Mouse (Mus musculus): Measurements from ENCODE around the gene Chp1. TPM values are rescaled to one million over a fixed set of nuclear protein-coding genes. Genes with fewer than 3 reads are reported as not detected.
A peak's percentile ranks its signal among the peaks of the same experiment; 100 is the strongest.
"Not testable (repeated sequence)": the region's sequence is repeated elsewhere in the genome, so short reads cannot be mapped to it uniquely, and the experiment has no call there.

Gene Chp1
- polyA plus RNA-seq (2015; fragmentation: Nextera tagmentation; extraction: Ambion mirVana): 61.9 and 64.3 TPM in 2 replicates

- Histone ChIP-seq H3K9ac (peak within 1 kb of the TSS; percentile 73), H3K9me3 (no peaks in the 10 kb centered on the region), H3K27me3 (no peaks in the 10 kb centered on the region), H3K4me2 (peak within 1 kb of the TSS; percentile 73), H3K4me3 (peak within 1 kb of the TSS; percentile 86), H3K27ac (peak within 1 kb of the TSS; percentile 88), H3K4me1 (peaks cover 12% of the 10 kb centered on the region), H3K36me3 (no peaks in the 10 kb centered on the region)
- WGBS: under 1% methylated on average over 56 of the region's 57 CpGs
- peak; percentile 96 for ATAC-seq (ENCODE audit: insufficient number of reproducible peaks, low FRiP score, low TSS enrichment, low read depth)
Observed at GRCm38 (mm10) chr2:119547522-119548370, at the start of gene Chp1, which contains the start of gene Exd1. Gene Chp1 (plus strand): TSS chr2:119547697. Gene Exd1 (minus strand): TSS chr2:119547627.

DNA sequence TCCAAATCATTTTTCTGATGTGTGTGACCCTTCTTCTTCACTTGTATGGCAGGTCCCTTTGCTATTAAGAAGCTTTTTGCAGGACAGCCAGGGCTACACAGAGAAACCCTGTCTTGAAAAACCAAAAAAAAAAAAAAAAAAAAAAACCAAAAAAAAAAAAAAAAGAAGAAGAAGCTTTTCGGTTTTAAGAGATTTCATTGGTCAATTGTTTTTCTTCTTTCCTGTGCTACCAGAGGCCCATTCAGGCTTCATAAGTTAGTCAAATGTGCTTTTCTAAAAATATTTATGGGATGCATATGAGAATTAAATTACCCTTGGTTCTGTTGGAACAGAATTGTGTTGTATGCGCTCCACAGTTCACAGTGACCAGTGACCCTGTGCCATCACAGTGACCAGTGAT lies 48.6 kb upstream of the Chp1 start:
- no peak overlapping the region for H3K4me3 ChIP-seq
- H3K4me2 ChIP-seq: no peak overlapping the region
- no peaks in the 10 kb centered on the region for H3K9me3 ChIP-seq
- no peak overlapping the region for H3K27ac ChIP-seq
- no peak for ATAC-seq (ENCODE audit: insufficient number of reproducible peaks, low FRiP score, low TSS enrichment, low read depth)
- no peaks in the 10 kb centered on the region for H3K4me1 ChIP-seq
- no peak overlapping the region for H3K9ac ChIP-seq
- no peaks in the 10 kb centered on the region for H3K36me3 ChIP-seq
- H3K27me3 ChIP-seq: no peaks in the 10 kb centered on the region
- WGBS: 75% methylated on average over 2 of the region's 2 CpGs

GRCm38 (mm10) chr2:119500965-119501652 lies 46.4 kb upstream of the Chp1 start:
- ATAC-seq (ENCODE audit: insufficient number of reproducible peaks, low FRiP score, low TSS enrichment, low read depth): no peak
- H3K27me3 ChIP-seq: no peaks in the 10 kb centered on the region
- no peaks in the 10 kb centered on the region for H3K4me1 ChIP-seq
- no peaks in the 10 kb centered on the region for H3K9me3 ChIP-seq
- H3K36me3 ChIP-seq: no peaks in the 10 kb centered on the region
- no peak overlapping the region for H3K27ac ChIP-seq
- no peak overlapping the region for H3K4me2 ChIP-seq
- no peak overlapping the region for H3K9ac ChIP-seq
- 73% methylated on average over 2 of the region's 2 CpGs for WGBS
- no peak overlapping the region for H3K4me3 ChIP-seq

GRCm38 (mm10) chr2:119507108-119507507 lies 40.4 kb upstream of the Chp1 start:
- no peak for ATAC-seq (ENCODE audit: insufficient number of reproducible peaks, low FRiP score, low TSS enrichment, low read depth)
- H3K4me1 ChIP-seq: no peaks in the 10 kb centered on the region

GRCm38 (mm10) chr2:119508518-119508917 lies 39.0 kb upstream of the Chp1 start:
- not testable (repeated sequence) for H3K9ac ChIP-seq; H3K36me3 ChIP-seq; H3K27ac ChIP-seq; H3K4me2 ChIP-seq; H3K4me1 ChIP-seq; H3K9me3 ChIP-seq; H3K27me3 ChIP-seq; ATAC-seq (ENCODE audit: insufficient number of reproducible peaks, low FRiP score, low TSS enrichment, low read depth); H3K4me3 ChIP-seq
- WGBS: 55% methylated on average over 7 of the region's 7 CpGs

More at GRCm38 (mm10) chr2:119507108-119507507, 40.4 kb upstream of the Chp1 start:
- H3K27me3 ChIP-seq: no peaks in the 10 kb centered on the region
- H3K36me3 ChIP-seq: no peaks in the 10 kb centered on the region
- H3K27ac ChIP-seq: no peak overlapping the region
- no peak overlapping the region for H3K9ac ChIP-seq
- H3K4me3 ChIP-seq: no peak overlapping the region
- no peaks in the 10 kb centered on the region for H3K9me3 ChIP-seq
- H3K4me2 ChIP-seq: no peak overlapping the region

GRCm38 (mm10) chr2:119510856-119511255 lies 36.6 kb upstream of the Chp1 start:
- H3K27ac ChIP-seq: no peak overlapping the region
- H3K4me3 ChIP-seq: no peak overlapping the region
- 69% methylated on average over 2 of the region's 2 CpGs for WGBS
- ATAC-seq (ENCODE audit: insufficient number of reproducible peaks, low FRiP score, low TSS enrichment, low read depth): no peak
- H3K27me3 ChIP-seq: no peaks in the 10 kb centered on the region
- H3K9me3 ChIP-seq: no peaks in the 10 kb centered on the region
- H3K9ac ChIP-seq: no peak overlapping the region
- no peak overlapping the region for H3K4me2 ChIP-seq
- no peaks in the 10 kb centered on the region for H3K4me1 ChIP-seq
- H3K36me3 ChIP-seq: no peaks in the 10 kb centered on the region

- Histone ChIP-seq H3K4me3 (no peak overlapping the region), H3K27ac (no peak overlapping the region), H3K4me1 (no peaks in the 10 kb centered on the region), H3K36me3 (no peaks in the 10 kb centered on the region), H3K9ac (no peak overlapping the region), H3K9me3 (no peaks in the 10 kb centered on the region), H3K4me2 (no peak overlapping the region), H3K27me3 (no peaks in the 10 kb centered on the region)
- 83% methylated on average over 3 of the region's 3 CpGs for WGBS
- no peak for ATAC-seq (ENCODE audit: insufficient number of reproducible peaks, low FRiP score, low TSS enrichment, low read depth)
Observed at GRCm38 (mm10) chr2:119512292-119512691, 35.2 kb upstream of the Chp1 start.

- Histone ChIP-seq H3K4me1 (no peaks in the 10 kb centered on the region), H3K36me3 (no peaks in the 10 kb centered on the region), H3K27me3 (no peaks in the 10 kb centered on the region), H3K27ac (no peak overlapping the region), H3K4me2 (no peak overlapping the region), H3K9ac (no peak overlapping the region), H3K9me3 (no peaks in the 10 kb centered on the region), H3K4me3 (no peak overlapping the region)
- 75% methylated on average over 3 of the region's 3 CpGs for WGBS
- no peak for ATAC-seq (ENCODE audit: insufficient number of reproducible peaks, low FRiP score, low TSS enrichment, low read depth)
Observed at GRCm38 (mm10) chr2:119514026-119514522, 33.4 kb upstream of the Chp1 start.

GRCm38 (mm10) chr2:119516811-119517210 lies 30.7 kb upstream of the Chp1 start:
- Histone ChIP-seq H3K9ac (no peak overlapping the region), H3K27me3 (no peaks in the 10 kb centered on the region), H3K4me1 (no peaks in the 10 kb centered on the region), H3K36me3 (no peaks in the 10 kb centered on the region), H3K4me2 (no peak overlapping the region), H3K4me3 (no peak overlapping the region), H3K9me3 (no peaks in the 10 kb centered on the region), H3K27ac (no peak overlapping the region)
- no peak for ATAC-seq (ENCODE audit: insufficient number of reproducible peaks, low FRiP score, low TSS enrichment, low read depth)
- 21% methylated on average over 5 of the region's 5 CpGs for WGBS

DNA sequence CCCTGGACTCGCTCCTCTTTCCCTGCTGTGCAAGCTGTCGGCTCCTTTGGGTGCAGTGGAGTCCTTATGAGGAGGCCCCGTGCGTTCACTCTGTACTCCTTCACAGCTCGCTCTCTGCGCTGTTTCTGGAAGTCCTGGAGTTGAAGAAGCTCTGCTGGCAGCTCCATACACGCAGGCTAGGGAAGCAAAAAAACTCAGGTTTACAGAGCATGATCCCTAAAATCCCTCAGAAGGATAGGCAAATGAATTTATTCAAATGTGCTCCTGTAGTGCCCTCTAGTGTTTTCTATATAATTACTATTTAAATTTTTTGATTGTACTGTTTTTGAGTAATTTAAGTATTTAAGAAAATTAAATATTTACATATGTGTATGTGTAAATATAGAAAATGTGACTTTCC lies 26.9 kb upstream of the Chp1 start:
- Histone ChIP-seq H3K4me2 (no peak overlapping the region), H3K4me1 (no peaks in the 10 kb centered on the region), H3K27ac (no peak overlapping the region), H3K9me3 (no peaks in the 10 kb centered on the region), H3K36me3 (no peaks in the 10 kb centered on the region), H3K4me3 (no peak overlapping the region), H3K27me3 (no peaks in the 10 kb centered on the region), H3K9ac (no peak overlapping the region)
- ATAC-seq (ENCODE audit: insufficient number of reproducible peaks, low FRiP score, low TSS enrichment, low read depth): no peak
- 64% methylated on average over 7 of the region's 7 CpGs for WGBS

DNA sequence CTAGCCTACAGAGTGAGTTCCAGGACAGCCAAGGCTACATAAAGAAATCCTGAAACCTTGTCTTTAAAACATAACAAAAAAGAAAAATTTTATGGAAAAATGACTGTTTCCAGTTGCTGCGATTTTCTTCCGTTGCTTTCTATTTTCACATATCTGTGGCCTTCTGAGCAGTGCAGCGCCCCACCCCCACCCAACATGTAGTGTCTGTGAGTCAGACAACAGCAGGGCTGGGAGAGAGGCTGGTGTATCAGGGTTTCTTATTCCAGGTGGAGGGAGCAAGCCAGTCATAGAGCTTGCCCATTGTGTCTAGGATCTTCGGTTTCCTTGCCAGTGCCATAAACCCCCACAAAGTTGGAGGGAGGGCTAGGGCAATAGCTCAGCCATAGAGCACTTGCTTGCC lies 23.7 kb upstream of the Chp1 start:
- no peak for ATAC-seq (ENCODE audit: insufficient number of reproducible peaks, low FRiP score, low TSS enrichment, low read depth)
- no peaks in the 10 kb centered on the region for H3K27me3 ChIP-seq
- no peak overlapping the region for H3K9ac ChIP-seq
- WGBS: 73% methylated on average over 4 of the region's 4 CpGs
- no peak overlapping the region for H3K4me2 ChIP-seq
- H3K4me1 ChIP-seq: no peaks in the 10 kb centered on the region
- H3K4me3 ChIP-seq: no peak overlapping the region
- H3K27ac ChIP-seq: no peak overlapping the region
- no peaks in the 10 kb centered on the region for H3K9me3 ChIP-seq
- no peaks in the 10 kb centered on the region for H3K36me3 ChIP-seq

- no peak for ATAC-seq (ENCODE audit: insufficient number of reproducible peaks, low FRiP score, low TSS enrichment, low read depth)
- Histone ChIP-seq H3K4me3 (no peak overlapping the region), H3K4me2 (no peak overlapping the region), H3K27me3 (no peaks in the 10 kb centered on the region), H3K27ac (no peak overlapping the region), H3K36me3 (no peaks in the 10 kb centered on the region), H3K9ac (no peak overlapping the region), H3K4me1 (no peaks in the 10 kb centered on the region), H3K9me3 (no peaks in the 10 kb centered on the region)
- 40% methylated on average over 4 of the region's 4 CpGs for WGBS
Observed at GRCm38 (mm10) chr2:119525422-119525821, 22.1 kb upstream of the Chp1 start.

Measured in limb, embryonic 15.5 days (tissue).